Mouse (Mus musculus): ENCODE results near the gene Aff2.

DNA sequence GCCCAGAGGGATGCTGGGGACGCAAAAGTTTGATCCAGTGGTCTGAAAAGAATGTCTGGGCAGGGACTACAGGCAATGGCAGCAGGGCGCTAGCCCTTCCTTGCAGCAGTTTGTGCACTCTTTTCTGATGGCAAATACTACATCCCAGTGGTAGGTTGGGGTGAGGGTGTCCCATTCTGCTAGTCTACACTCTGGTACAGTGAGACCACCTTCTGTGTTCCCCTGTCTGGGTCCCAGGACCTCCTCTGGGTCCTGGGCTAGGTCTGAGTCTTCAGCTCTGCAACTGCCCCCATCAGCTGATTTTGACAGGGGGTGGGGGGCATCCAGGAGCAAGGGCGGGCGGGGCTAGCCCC lies 233 bp upstream of the Aff2 start:
- TF ChIP-seq CTCF (IDR thresholded peaks at IDR 0.05; ENCODE audit: low read depth, low read length) (no peak), GATA1 (IDR thresholded peaks at IDR 0.05; ENCODE audit: borderline replicate concordance, low read length) (no peak), POLR2AphosphoS5 (IDR thresholded peaks at IDR 0.05; ENCODE audit: insufficient replicate concordance, low read depth, low read length) (no peak)
